8 mouse cellular contexts compared by ENCODE assay signal in the genomic region with DNA sequence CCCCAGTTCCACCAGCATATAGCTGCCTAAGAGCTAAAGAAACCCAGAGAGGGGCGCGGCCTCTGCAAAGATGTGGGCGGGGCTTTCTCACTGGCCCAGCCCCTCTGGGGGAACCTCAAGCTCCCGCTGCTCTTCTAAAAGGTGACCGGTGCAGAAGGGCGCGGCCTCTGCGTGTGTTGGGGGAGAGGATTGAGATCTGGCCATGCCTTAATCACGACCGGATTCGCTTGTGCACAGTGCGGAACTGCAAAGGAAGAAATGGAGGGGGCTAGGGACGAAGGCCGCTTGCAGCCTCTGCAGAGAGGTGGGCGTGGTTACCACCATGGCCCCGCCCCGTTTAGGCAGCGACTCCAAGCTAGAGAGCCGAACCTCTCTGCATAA. TPM values are rescaled to one million over a fixed set of nuclear protein-coding genes. Genes with fewer than 3 reads are reported as not detected.
DNase-seq lines count a peak whose midpoint lies in the region; ATAC-seq and TF ChIP-seq lines count a peak whose summit lies in the region.

No protein-coding gene starts in this region.

- no peaks in the 10 kb centered on the region for H3K79me2 ChIP-seq in CH12.LX (replicated peaks; ENCODE audit: control insufficient read depth, extremely low read depth, insufficient read depth, poor library complexity, severe bottlenecking)

- TF ChIP-seq RAD21 in CH12.LX (IDR thresholded peaks at IDR 0.05; ENCODE audit: low read depth, low read length) = no peak

- no peak for TF ChIP-seq POLR2A in CH12.LX (IDR thresholded peaks at IDR 0.05; ENCODE audit: low read depth, low read length)
- TF ChIP-seq POLR2A in testis, adult 2 months (IDR thresholded peaks at IDR 0.05; ENCODE audit: control insufficient read depth, low read depth, low read length) = no peak; the same call in 1 of the 2 replicates

- peaks cover 82% of the 10 kb centered on the region for H3K27me3 ChIP-seq in CH12.LX (replicated peaks)
- H3K27me3 ChIP-seq in forebrain, embryonic 12.5 days = peaks cover 23% of the 10 kb centered on the region
- H3K27me3 ChIP-seq in heart, postnatal 0 days (ENCODE audit: control insufficient read depth, insufficient read depth, low read length) = no peaks in the 10 kb centered on the region
- no peaks in the 10 kb centered on the region; the same call in 1 of the 2 replicates for H3K27me3 ChIP-seq in liver, embryonic 16.5 days (ENCODE audit: control insufficient read depth, insufficient read depth, low read depth, low read length)
- H3K27me3 ChIP-seq in neural tube, embryonic 13.5 days = peaks cover 23% of the 10 kb centered on the region
- no peaks in the 10 kb centered on the region for H3K27me3 ChIP-seq in testis, adult 2 months (ENCODE audit: control insufficient read depth, insufficient read depth, low read length)

- peak; percentile 91 for DNase-seq in CH12.LX (ENCODE audit: extremely low read depth)
- DNase-seq in c-Kit-positive CD71-positive TER-119-negative erythroid progenitor cells, embryonic 14.5 days (ENCODE audit: low read depth) = peak; percentile 96
- peak; percentile 98 for DNase-seq in heart, postnatal 0 days (ENCODE audit: low spot score)
- peak; percentile 99 to 100 for DNase-seq in kidney, postnatal 4 days

- peak overlapping the region; percentile 23 to 57 (median 32) for H3K4me3 ChIP-seq in CH12.LX (replicated peaks in 1 of 3; ENCODE audit: low read depth in 2 of 3, low read length in 2 of 3, poor library complexity in 1 of 3)
- H3K4me3 ChIP-seq in forebrain, embryonic 12.5 days (replicated peaks) = peak overlapping the region; percentile 75
- peak overlapping the region; percentile 97 for H3K4me3 ChIP-seq in heart, postnatal 0 days (ENCODE audit: low read depth, low read length)
- peak overlapping the region; percentile 69 for H3K4me3 ChIP-seq in liver, embryonic 16.5 days (ENCODE audit: low read depth, low read length)
- H3K4me3 ChIP-seq in neural tube, embryonic 13.5 days = peak overlapping the region; percentile 85
- H3K4me3 ChIP-seq in testis, adult 2 months (ENCODE audit: control insufficient read depth, low read depth, low read length) = peak overlapping the region; percentile 90

- no peak for TF ChIP-seq CTCF in CH12.LX (conservative IDR thresholded peaks at IDR 0.05 in 1 of 2, IDR thresholded peaks at IDR 0.05 in 1 of 2; ENCODE audit: low read depth in 2 of 2, low read length in 2 of 2)
- TF ChIP-seq CTCF in heart, postnatal 0 days (IDR thresholded peaks at IDR 0.05; ENCODE audit: low read depth) = no peak
- 0 out of 2 replicates have a peak, but pooled peaks have one; percentile 5 for TF ChIP-seq CTCF in testis, adult 2 months (IDR thresholded peaks at IDR 0.05; ENCODE audit: control insufficient read depth, insufficient read depth, insufficient replicate concordance, low read depth, low read length)

- TF ChIP-seq EP300 in CH12.LX (IDR thresholded peaks at IDR 0.05; ENCODE audit: low read length) = no peak
- TF ChIP-seq EP300 in heart, postnatal 0 days (IDR thresholded peaks at IDR 0.05; ENCODE audit: low read depth) = no peak

- in situ Hi-C loops in CH12.LX (cut with MboI; ENCODE audit: low pct_ligation_motif_present, low pct_unique_long_range_greater_than_20kb, low sequenced_read_pairs) = no loop called here

- whole genome bisulfite sequencing in forebrain, embryonic 12.5 days = under 1% methylated on average over 19 of the region's 19 CpGs
- WGBS in heart, postnatal 0 days = under 1% methylated on average over 19 of the region's 19 CpGs
- under 1% methylated on average over 19 of the region's 19 CpGs for WGBS in liver, embryonic 16.5 days (ENCODE audit: insufficient replicate concordance)
- WGBS in neural tube, embryonic 13.5 days = under 1% methylated on average over 19 of the region's 19 CpGs

- H3K36me3 ChIP-seq in CH12.LX (replicated peaks in 1 of 2; ENCODE audit: control insufficient read depth in 1 of 2, insufficient read depth in 1 of 2, low read length in 1 of 2) = no peaks in the 10 kb centered on the region
- H3K36me3 ChIP-seq in forebrain, embryonic 12.5 days (replicated peaks) = no peaks in the 10 kb centered on the region
- peaks cover 10% of the 10 kb centered on the region; the same call in 1 of the 2 replicates for H3K36me3 ChIP-seq in heart, postnatal 0 days (replicated peaks; ENCODE audit: control insufficient read depth, insufficient read depth, low read length)
- H3K36me3 ChIP-seq in liver, embryonic 16.5 days (ENCODE audit: control insufficient read depth, insufficient read depth) = no peaks in the 10 kb centered on the region
- 0 out of 2 replicates have a peak, but pooled peaks cover 7% of the 10 kb centered on the region for H3K36me3 ChIP-seq in neural tube, embryonic 13.5 days
- H3K36me3 ChIP-seq in testis, adult 2 months (ENCODE audit: control insufficient read depth, insufficient read depth, low read length) = no peaks in the 10 kb centered on the region

- H3K4me1 ChIP-seq in CH12.LX (ENCODE audit: control insufficient read depth in 1 of 2, insufficient read depth in 2 of 2) = peaks cover 3 to 8% of the 10 kb centered on the region in 2 experiments
- H3K4me1 ChIP-seq in forebrain, embryonic 12.5 days = peaks cover 13% of the 10 kb centered on the region
- peaks cover 29% of the 10 kb centered on the region for H3K4me1 ChIP-seq in heart, postnatal 0 days (ENCODE audit: control insufficient read depth, insufficient read depth)
- H3K4me1 ChIP-seq in liver, embryonic 16.5 days (ENCODE audit: control insufficient read depth, low read depth, low read length) = peaks cover 37% of the 10 kb centered on the region
- H3K4me1 ChIP-seq in neural tube, embryonic 13.5 days (replicated peaks) = peaks cover 43% of the 10 kb centered on the region
- H3K4me1 ChIP-seq in testis, adult 2 months (ENCODE audit: control insufficient read depth, insufficient read depth, low read length) = peaks cover 21% of the 10 kb centered on the region

- no peaks in the 10 kb centered on the region for H3K9me3 ChIP-seq in CH12.LX (replicated peaks; ENCODE audit: low read length)
- no peaks in the 10 kb centered on the region for H3K9me3 ChIP-seq in forebrain, embryonic 12.5 days
- H3K9me3 ChIP-seq in heart, postnatal 0 days (replicated peaks; ENCODE audit: control insufficient read depth, low read length) = no peaks in the 10 kb centered on the region
- H3K9me3 ChIP-seq in liver, embryonic 16.5 days (replicated peaks; ENCODE audit: control insufficient read depth, low read length) = no peaks in the 10 kb centered on the region
- H3K9me3 ChIP-seq in neural tube, embryonic 13.5 days = no peaks in the 10 kb centered on the region

- ATAC-seq in forebrain, embryonic 12.5 days (ENCODE audit: low FRiP score) = peak; percentile 98
- peak; percentile 95 for ATAC-seq in heart, postnatal 0 days (ENCODE audit: insufficient read depth, low read depth)
- ATAC-seq in liver, embryonic 16.5 days (ENCODE audit: low read depth) = peak; percentile 95
- peak; percentile 93 for ATAC-seq in neural tube, embryonic 13.5 days (ENCODE audit: low read depth)

- dilution Hi-C loops in CH12.LX (cut with MboI; ENCODE audit: extremely low pct_ligation_motif_present, extremely low pct_unique_long_range_greater_than_20kb, low sequenced_read_pairs) = no loop called here

- no peak overlapping the region for H3K27ac ChIP-seq in CH12.LX (ENCODE audit: insufficient read depth, low read depth)
- peak overlapping the region; percentile 61 for H3K27ac ChIP-seq in forebrain, embryonic 12.5 days
- peak overlapping the region; percentile 92 for H3K27ac ChIP-seq in heart, postnatal 0 days (ENCODE audit: low read depth)
- H3K27ac ChIP-seq in liver, embryonic 16.5 days (ENCODE audit: low read length) = no peak overlapping the region
- peak overlapping the region; percentile 84 for H3K27ac ChIP-seq in neural tube, embryonic 13.5 days (replicated peaks)
- H3K27ac ChIP-seq in testis, adult 2 months (ENCODE audit: control insufficient read depth, insufficient read depth, low read depth, low read length) = peak overlapping the region; percentile 44; the same call in 1 of the 2 replicates

- H3K9ac ChIP-seq in CH12.LX (ENCODE audit: insufficient read depth, low read depth) = no peak overlapping the region
- H3K9ac ChIP-seq in forebrain, embryonic 12.5 days = peak overlapping the region; percentile 76
- H3K9ac ChIP-seq in heart, postnatal 0 days (replicated peaks; ENCODE audit: low read depth, low read length) = peak overlapping the region; percentile 96
- H3K9ac ChIP-seq in liver, embryonic 16.5 days (ENCODE audit: low read depth, low read length) = no peak overlapping the region; the same call in 1 of the 2 replicates
- H3K9ac ChIP-seq in neural tube, embryonic 13.5 days = peak overlapping the region; percentile 90

- peak overlapping the region; percentile 79 for H3K4me2 ChIP-seq in CH12.LX (ENCODE audit: insufficient read depth, low read depth, poor library complexity, severe bottlenecking)
- peak overlapping the region; percentile 90 for H3K4me2 ChIP-seq in forebrain, embryonic 12.5 days
- peak overlapping the region; percentile 90 for H3K4me2 ChIP-seq in heart, postnatal 0 days (ENCODE audit: low read depth, low read length)
- H3K4me2 ChIP-seq in liver, embryonic 16.5 days (ENCODE audit: low read depth, low read length) = peak overlapping the region; percentile 99
- peak overlapping the region; percentile 81 for H3K4me2 ChIP-seq in neural tube, embryonic 13.5 days

RNA-seq across cellular contexts. Expression of gene Rab11fip5, which starts 0.3 kb away (rescaled TPM):
- total RNA-seq in CH12.LX (2012; rRNA removed) = 0.13 and 0.30 TPM in 2 replicates
- total RNA-seq in CH12.LX (2014; rRNA removed) = 0.11 and 0.13 TPM in 2 replicates
- polyA plus RNA-seq in CH12.LX (2012; ENCODE audit: insufficient read length, low read depth) = 0.17 TPM in 1 of 2 replicates, not detected in the other
- polyA plus RNA-seq in forebrain, embryonic 12.5 days (2016; fragmentation: Nextera tagmentation; extraction: Ambion mirVana) = 6.8 and 8.2 TPM in 2 replicates
- 86.7 and 91.3 TPM in 2 replicates for total RNA-seq in heart, postnatal 0 days (2014; rRNA removed; ENCODE audit: low replicate concordance)
- polyA plus RNA-seq in heart, postnatal 0 days (2015; fragmentation: Nextera tagmentation; extraction: Ambion mirVana) = 35.3 and 38.2 TPM in 2 replicates
- polyA plus RNA-seq in liver, embryonic 16.5 days (2015; fragmentation: Nextera tagmentation; extraction: Ambion mirVana) = 0.85 and 1.0 TPM in 2 replicates
- polyA plus RNA-seq in neural tube, embryonic 13.5 days (2015; fragmentation: Nextera tagmentation; extraction: Ambion mirVana) = 13.2 and 15.1 TPM in 2 replicates
- 160 and 184 TPM in 2 replicates for polyA plus RNA-seq in testis, adult 2 months (2012; rRNA removed)

RNA-seq across cellular contexts. Expression of gene Sfxn5, which starts 41.5 kb away (rescaled TPM):
- total RNA-seq in CH12.LX (2012; rRNA removed) (0.55 and 0.63 TPM in 2 replicates), CH12.LX (2014; rRNA removed) (0.66 and 0.88 TPM in 2 replicates)
- polyA plus RNA-seq in CH12.LX (2012; ENCODE audit: insufficient read length, low read depth) = 0.93 and 1.4 TPM in 2 replicates
- polyA plus RNA-seq in forebrain, embryonic 12.5 days (2016; fragmentation: Nextera tagmentation; extraction: Ambion mirVana) = 16.8 and 17.2 TPM in 2 replicates
- total RNA-seq in heart, postnatal 0 days (2014; rRNA removed; ENCODE audit: low replicate concordance) = 4.8 and 9.5 TPM in 2 replicates
- polyA plus RNA-seq in heart, postnatal 0 days (2015; fragmentation: Nextera tagmentation; extraction: Ambion mirVana) = 2.2 and 2.7 TPM in 2 replicates
- 1.8 and 2.0 TPM in 2 replicates for polyA plus RNA-seq in liver, embryonic 16.5 days (2015; fragmentation: Nextera tagmentation; extraction: Ambion mirVana)
- 11.8 and 15.8 TPM in 2 replicates for polyA plus RNA-seq in neural tube, embryonic 13.5 days (2015; fragmentation: Nextera tagmentation; extraction: Ambion mirVana)
- polyA plus RNA-seq in testis, adult 2 months (2012; rRNA removed) = 0.80 and 1.1 TPM in 2 replicates

RNA-seq across cellular contexts. Expression of gene Noto, which starts 49.0 kb away (rescaled TPM):
- total RNA-seq in CH12.LX (2012; rRNA removed) = not detected in 2 replicates
- not detected in 2 replicates for total RNA-seq in CH12.LX (2014; rRNA removed)
- not detected in 2 replicates for polyA plus RNA-seq in CH12.LX (2012; ENCODE audit: insufficient read length, low read depth)
- not detected in 2 replicates for polyA plus RNA-seq in forebrain, embryonic 12.5 days (2016; fragmentation: Nextera tagmentation; extraction: Ambion mirVana)
- not detected in 2 replicates for total RNA-seq in heart, postnatal 0 days (2014; rRNA removed; ENCODE audit: low replicate concordance)
- polyA plus RNA-seq in heart, postnatal 0 days (2015; fragmentation: Nextera tagmentation; extraction: Ambion mirVana) = not detected in 2 replicates
- not detected in 2 replicates for polyA plus RNA-seq in liver, embryonic 16.5 days (2015; fragmentation: Nextera tagmentation; extraction: Ambion mirVana)
- polyA plus RNA-seq in neural tube, embryonic 13.5 days (2015; fragmentation: Nextera tagmentation; extraction: Ambion mirVana) = not detected in 2 replicates
- not detected in 2 replicates for polyA plus RNA-seq in testis, adult 2 months (2012; rRNA removed)

RNA-seq across cellular contexts. Expression of gene Smyd5, which starts 57.1 kb away (rescaled TPM):
- total RNA-seq in CH12.LX (2012; rRNA removed) = 68.1 and 84.0 TPM in 2 replicates
- 75.5 and 77.5 TPM in 2 replicates for total RNA-seq in CH12.LX (2014; rRNA removed)
- polyA plus RNA-seq in CH12.LX (2012; ENCODE audit: insufficient read length, low read depth) = 109 and 111 TPM in 2 replicates
- 49.8 and 51.5 TPM in 2 replicates for polyA plus RNA-seq in forebrain, embryonic 12.5 days (2016; fragmentation: Nextera tagmentation; extraction: Ambion mirVana)
- total RNA-seq in heart, postnatal 0 days (2014; rRNA removed; ENCODE audit: low replicate concordance) = 15.0 and 22.7 TPM in 2 replicates
- 13.1 and 16.0 TPM in 2 replicates for polyA plus RNA-seq in heart, postnatal 0 days (2015; fragmentation: Nextera tagmentation; extraction: Ambion mirVana)
- 18.1 and 18.9 TPM in 2 replicates for polyA plus RNA-seq in liver, embryonic 16.5 days (2015; fragmentation: Nextera tagmentation; extraction: Ambion mirVana)
- polyA plus RNA-seq in neural tube, embryonic 13.5 days (2015; fragmentation: Nextera tagmentation; extraction: Ambion mirVana) = 54.0 and 61.6 TPM in 2 replicates
- 10.2 TPM in 2 replicates for polyA plus RNA-seq in testis, adult 2 months (2012; rRNA removed)

Comparison
In these comparisons a context has a peak if more than half of its experiments do, and no peak if none do; other contexts are left out.
1. H3K27ac ChIP-seq: peak in forebrain, embryonic 12.5 days (single experiment), heart, postnatal 0 days (single experiment), neural tube, embryonic 13.5 days (single experiment) and testis, adult 2 months (single experiment); none in CH12.LX (single experiment) and liver, embryonic 16.5 days (single experiment).
2. H3K4me3 ChIP-seq: peak in every context shown above with its lines; median percentile 97 in heart, postnatal 0 days; 90 in testis, adult 2 months; 85 in neural tube, embryonic 13.5 days; 75 in forebrain, embryonic 12.5 days; 69 in liver, embryonic 16.5 days; 32 in CH12.LX.
3. H3K9ac ChIP-seq: peak in forebrain, embryonic 12.5 days (single experiment), heart, postnatal 0 days (single experiment) and neural tube, embryonic 13.5 days (single experiment); none in CH12.LX (single experiment) and liver, embryonic 16.5 days (single experiment).
4. Peak in every context shown above with its lines, with median percentiles within 50 percentile points of each other: DNase-seq, H3K4me2 ChIP-seq and ATAC-seq.